Mouse (Mus musculus) ovary, postnatal 36 days (tissue): ENCODE measurements around the gene Rerg.

Experiments
- DNase-seq: peaks from one replicate; pipeline ENCODE4 v3.0.0; 2022; ENCODE audit warnings: low spot score, mixed read lengths

Rerg gene

DNA sequence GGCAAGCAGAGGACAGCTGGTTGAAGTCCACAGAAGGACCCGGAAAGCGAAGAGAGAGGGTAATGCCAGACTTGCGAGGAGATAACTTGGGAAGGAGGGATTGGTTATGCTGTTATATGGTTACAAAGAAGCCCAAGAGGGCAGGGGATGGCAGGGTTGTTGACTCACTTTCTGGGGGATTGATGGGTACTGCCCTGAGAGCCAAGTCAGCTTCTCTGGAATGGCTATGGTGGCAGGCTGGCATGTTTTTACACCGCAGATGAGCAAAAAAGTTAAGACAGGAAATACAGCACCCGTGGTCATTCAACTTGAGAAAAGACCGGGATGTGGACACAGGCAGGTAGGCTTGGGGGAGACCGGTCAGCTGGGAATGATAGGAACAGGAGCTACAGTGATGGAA is 7.8 kb downstream of the Rerg start:
- DNase-seq = no peak

DNA sequence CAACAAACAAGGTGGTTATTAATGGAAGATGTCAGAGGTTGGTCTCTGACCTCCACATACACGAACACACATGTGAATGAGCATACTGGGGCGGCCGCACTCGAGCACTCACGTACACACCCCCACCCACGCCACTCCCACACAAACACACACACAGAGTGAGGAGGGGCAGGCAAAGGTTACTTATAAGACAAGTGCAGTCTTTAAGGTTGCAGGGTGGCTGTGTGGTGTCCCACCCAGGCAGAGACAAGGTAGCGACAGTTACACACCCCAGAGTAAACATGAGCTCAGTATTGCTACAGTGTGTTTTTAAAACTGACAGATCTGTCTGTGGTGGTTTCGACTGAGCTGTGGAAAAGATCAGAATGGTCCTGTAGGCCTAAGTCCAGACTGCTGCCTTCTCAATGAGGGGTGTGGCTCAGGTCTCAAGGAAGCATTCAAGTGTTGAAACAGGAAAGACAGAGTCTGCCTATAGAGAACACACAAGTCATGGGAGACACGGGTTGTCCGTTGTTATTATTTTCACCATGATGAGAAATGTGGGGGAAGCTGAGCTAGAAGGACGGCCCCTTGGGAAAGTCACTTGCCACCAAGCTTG is 8.7 kb downstream of the Rerg start:
- no peak for DNase-seq

DNA sequence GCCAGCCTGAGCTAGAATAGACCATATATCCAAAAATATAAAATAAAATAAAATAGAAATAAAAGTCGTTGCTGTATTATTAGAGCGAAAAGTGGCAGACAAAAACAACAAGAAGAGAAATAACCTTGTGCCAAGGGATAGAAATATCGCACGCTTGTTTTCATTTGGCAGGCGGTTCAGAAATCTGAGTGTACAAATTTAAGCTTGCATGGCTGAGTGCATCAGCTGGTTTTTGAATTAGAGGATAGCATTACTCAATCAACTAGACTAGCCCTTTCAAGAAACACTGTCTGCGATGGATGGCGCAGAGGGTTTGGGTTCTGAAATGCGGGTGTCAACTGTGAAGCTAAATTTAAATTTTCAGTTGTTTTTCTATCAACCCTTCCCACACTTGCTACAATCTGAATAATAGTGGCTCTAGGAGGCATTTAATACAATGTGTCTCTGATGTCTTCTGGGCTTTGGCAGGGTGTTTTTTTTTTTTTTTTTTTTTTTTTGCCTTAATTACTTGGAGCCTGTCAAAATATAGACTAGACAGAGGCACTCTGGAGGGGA is 10.8 kb downstream of the Rerg start:
- no peak for DNase-seq

DNA sequence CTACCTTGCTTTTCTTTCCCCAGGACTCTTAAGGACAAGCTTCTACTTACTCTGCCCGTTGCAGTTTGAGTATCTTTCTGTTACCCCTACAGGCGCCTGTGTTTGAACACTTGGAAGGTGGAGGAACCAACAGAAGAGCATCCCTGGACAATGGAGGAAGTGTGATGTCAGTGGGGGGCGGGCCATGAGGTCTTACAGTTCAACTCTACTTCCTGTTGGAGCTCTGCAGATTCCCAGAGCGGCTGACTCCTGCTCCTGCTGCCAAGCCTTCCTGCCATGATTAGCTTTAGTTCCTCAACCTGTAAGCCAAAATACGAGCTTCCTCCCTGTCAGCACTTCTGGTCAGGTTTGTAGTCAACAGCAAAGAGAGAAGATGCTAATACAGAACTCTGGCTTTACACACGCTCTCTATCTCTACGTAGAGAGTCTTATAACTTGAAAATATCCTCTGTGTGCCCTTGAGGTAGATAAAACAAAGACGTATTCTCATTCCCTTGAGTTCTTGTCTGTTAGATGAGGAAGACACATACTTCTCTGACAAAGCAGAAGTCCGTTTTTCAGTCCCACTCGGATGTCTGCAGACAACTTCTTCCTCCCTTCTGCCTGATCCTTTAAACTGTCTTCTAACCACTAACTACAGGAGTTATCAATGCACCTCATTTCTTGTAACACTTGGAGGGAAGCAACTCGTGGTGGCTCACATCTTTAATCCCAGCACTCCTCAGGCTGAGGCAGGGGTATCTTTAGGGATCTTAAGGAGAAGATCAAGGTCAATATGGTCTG is 13.7 kb downstream of the Rerg start:
- no peak for DNase-seq

DNA sequence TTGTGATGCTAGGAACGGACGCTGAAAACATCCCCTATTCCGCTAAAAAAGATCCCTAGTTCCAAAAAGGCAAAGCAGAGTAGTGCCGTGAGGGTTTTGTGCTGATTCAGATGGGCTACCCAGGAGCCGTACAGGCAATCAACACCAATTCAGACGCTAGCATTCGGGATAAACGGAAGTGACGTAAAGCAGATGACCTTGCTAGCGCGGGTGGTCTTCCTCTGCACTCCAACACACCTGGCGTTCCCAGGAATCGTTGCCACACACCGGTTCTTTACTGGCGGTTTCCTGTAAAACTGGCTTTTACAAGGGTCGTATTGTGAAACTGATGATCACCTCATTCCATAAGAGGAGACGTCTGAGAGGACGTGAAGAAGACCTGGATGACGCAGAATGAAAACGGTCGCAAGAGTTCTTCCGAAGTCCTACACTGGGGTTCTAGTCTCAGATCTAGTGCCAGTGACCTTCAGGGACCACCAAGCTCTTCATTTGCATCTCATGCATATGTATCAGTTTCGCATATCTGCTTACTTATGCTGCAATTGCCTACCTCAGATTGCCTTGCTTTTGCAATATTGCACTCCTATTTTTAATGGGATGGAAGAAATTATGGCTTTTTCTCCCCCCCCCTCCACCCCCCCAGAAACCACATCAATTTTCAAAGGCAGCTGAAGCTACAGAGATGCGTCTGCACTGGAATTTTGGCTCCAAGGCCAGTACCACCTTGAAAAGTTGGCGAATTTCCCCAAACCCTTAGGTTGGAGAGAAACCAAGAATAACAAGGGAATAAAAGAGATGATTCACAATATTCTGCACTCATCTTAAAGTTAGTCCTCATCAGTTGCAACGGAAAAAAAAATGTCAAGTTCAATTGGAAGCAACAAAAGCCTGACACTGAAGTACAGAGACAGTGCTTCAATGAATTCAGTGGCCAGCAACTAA is 14.8 kb downstream of the Rerg start:
- no peak for DNase-seq

DNA sequence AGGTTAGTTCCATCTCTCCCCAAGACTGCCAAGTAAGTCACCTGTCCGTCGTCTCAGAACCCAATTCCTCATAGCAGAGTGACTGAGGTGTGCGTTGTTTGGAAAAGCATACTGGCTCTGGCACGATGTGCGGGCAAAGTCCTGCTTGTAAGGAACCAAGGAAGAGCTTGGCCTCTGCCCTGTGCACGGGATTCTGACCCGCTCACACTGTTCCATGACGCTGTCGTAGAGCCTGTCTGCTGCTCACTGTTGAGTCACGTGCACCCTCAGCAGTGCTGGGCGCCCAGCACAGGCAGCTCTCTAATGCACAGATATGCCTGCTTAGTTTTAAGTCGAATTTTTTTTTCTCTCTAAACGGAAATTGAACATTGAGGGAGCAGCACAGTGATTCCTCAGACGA is 17.3 kb downstream of the Rerg start:
- no peak for DNase-seq

DNA sequence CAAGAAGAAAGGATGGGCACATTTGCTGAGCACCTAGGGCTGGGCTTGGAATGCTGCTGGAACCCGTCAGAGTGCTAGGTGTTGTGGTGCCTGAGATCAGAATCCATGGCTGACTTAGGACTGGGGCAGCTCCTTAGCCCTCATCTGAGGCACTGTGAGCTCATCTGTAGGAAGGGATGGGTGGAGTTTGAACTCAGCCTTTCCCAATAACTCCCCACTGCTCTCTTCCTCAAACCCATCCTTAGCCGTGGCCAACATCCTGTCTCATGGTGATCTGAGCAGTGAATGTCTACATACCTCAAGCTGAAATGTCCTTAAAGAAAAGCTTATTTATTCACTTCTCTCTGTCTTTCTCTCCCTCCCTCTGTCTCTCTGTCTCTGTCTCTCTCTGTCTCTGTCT is 19.3 kb downstream of the Rerg start:
- no peak for DNase-seq

DNA sequence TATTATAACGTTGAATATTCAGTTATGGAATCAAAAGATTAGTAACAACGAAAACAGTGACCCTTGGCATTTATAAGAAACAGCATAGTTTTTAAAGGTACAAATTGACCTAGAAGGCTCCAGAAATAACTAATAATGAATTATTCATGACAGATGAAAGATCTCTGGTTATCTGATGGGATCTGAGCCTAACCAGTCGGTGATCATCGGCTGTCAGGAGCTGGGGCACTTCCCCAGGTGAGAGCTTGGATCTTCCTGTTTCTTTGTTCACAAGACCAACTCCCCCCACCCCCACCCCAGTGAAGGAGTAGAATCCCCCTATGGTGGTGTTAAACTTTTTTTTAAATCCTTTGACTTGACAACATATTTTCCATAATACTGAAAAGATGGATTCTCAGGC is 20.5 kb downstream of the Rerg start:
- DNase-seq = no peak

DNA sequence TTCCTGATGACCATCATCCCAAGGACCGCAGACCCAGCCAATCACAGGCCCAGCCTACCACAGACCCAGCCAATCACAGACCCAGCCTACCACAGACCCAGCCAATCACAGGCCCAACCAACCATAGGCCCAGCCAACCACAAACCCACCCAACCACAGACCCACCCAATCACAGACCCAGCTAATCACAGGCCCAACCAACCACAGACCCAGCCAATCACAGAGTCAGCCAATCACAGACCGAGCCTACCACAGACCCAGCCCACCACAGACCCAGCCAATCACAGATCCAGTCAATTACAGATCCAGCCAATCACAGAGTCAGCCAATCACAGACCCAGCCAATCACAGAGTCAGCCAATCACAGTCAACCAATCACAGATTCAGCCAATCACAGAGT is 23.4 kb downstream of the Rerg start:
- no peak for DNase-seq

DNA sequence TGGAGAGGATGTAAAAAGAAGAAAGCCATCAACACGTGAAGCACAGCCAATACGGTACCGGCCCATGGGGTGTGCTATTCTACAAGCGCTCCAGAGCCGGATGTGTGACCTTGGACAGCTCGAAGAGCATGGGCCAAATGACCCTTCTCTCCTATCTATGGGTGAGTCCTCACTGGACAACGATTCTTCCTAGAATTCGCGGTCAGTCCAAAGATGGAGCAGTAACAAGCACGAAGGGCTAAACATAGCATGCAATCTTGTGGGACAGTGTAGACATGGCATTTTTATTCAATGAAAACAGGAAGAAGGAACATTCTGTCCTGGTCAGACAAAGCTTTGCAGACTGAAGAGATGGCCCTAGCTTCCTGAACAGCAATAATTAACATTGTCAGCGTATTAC is 24.7 kb downstream of the Rerg start:
- no peak for DNase-seq

DNA sequence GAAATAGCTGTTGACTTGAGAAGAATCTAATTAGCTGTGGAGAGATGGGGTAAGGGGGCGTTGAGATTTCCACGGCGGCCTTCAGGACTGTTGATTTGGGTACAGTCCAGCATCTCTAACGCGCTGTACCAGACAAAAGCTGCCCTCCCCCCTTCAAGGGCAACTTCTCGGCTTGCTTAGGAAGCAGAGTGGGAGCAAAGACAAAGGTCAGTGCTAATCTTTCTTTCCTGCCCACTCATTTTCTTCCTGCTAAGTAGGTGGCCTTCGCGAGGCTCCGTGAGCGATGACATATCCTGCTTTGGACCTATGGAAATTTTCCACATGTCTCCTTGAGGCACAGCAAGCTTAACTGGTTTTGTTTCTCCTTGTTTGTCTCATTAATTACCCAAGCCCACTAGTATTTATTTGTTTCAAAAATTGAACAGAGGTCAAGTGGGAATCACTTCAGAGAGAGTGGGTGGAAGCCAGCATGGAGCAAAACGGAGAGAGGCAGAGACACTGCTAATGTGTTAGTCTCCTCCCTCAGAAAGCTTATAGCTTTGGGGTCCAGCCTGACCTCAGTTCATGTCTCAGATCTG is 25.2 kb downstream of the Rerg start:
- peak; percentile 66 for DNase-seq

DNA sequence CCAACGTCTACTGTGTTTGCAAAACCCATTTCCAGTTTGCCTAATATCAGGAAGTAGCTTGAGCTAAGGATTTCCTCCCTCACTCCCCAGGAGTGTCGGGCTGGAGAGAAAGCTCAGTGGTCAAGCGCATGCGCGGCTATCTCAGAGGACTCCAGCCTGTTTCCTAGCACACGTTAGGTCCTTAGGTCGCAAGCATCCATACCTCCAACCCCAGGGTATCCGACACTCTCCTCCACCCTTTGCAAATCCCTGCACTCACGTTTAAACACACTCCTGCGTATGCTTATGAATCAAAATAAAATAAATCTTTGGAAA is 25.8 kb downstream of the Rerg start:
- no peak for DNase-seq

DNA sequence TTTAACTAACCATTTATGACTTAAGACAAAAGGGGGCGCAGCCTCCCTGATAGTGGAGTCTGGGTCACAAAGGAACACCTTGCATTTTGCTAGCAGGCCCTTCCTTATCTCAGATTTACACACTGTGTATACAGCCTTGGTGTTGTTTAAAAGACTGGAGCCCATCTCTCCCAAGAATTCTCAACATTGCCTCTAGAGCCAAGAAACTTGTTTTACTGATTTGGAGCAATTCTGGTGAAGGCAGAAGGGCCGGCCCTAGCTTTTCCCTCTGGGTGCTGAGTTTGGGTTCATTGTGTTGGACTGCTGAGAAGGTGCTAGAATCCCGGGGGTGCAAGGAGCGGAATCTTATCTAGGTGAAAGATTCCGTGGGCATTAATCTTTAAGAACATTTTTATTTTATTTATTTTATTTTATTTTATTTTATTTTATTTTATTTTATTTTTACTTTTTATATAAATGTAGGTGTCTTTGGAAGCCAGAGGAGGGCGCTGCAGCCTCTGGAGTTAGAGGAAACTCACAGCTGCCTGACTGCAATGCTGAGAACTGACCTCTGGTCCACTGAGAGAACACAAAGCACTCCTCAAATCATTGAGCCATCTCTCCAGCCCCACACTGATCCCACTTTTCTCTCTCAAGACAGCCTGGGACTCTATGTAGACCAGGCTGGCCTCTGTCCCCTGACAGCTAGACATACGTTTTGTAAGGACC is 26.3 kb downstream of the Rerg start:
- peak; percentile 31 for DNase-seq

DNA sequence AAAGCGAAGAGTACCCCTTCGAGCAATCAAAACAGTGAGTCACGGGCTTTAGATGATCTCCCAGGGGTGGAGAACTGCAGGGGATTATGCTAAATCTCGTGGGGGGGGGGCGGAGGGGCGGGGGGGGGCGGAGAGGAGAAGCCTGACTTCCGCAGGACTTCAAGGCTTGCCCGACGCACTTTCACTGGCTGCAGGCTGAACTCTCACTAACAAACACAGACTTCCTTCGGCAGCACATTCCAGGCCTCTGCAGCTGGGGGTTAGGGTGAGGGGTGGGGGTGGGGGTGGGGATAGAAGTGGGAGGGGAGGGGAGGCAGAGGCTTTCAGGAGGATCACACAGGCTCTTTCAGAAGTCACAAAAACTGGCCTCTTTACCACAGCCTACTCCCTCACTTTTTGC is 27.5 kb downstream of the Rerg start:
- no peak for DNase-seq

DNA sequence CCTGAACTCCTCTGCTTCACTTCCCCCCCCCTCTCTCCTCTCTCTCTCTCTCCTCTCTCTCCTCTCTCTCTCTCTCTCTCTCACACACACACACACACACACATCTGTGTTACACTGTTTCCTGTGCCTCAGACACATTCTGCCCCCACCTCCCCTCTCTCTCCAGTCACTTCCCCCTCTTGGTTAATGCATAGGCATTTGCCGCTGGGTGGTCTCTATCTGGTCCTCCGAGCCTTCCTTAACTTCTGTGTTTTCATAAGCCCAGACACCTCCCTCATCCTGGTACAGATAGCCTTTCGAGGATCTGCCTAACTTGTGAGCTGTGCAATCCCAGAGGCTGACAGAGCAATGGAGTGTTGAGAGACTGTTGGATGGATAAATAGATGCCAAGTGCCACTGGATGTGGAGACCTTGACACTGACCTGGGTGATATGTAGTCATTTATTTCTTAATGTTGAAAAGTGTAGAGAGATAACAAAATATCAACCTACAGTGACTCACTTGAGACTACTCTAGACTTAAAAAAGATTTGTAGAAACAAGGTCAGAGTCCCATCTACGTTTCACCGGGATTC is 29.0 kb downstream of the Rerg start:
- no peak for DNase-seq

DNA sequence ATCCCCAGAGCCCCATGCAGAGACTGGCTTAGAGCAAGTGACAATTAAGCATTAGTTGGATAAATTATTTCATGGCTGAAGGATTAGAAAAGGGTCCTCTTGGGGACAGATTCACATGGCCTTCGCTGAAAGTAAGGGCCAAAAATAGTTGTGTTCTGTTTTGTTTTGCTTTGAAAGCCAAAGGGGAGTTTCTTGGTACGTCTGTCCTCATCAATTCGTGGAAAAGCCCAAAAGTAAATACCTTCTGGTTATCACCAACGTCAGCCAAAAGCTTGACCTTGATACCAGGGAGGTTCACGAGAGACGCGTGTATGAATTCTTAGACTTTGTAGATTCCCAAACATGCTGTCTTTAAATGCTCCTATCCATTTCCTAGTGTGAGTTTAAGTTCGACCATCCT is 31.5 kb downstream of the Rerg start:
- no peak for DNase-seq

DNA sequence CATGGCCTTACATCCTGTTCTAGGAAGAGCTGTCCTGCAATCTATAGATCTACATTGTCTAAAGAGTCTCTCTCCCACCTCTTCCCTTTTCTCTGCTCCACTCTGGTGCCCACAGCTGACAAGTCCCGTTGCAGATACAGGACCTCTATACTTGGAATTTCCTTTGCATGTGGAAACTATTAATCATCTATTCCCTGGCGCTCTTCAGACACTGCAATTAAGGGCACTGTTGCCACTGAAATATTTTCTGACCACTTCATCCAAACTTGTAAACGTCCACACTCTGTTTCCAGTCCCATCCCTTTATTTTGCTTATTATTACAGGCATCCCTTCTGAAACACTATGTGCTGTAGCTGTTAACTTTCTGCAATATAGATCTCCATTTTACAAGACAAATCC is 31.9 kb downstream of the Rerg start:
- DNase-seq = no peak

DNA sequence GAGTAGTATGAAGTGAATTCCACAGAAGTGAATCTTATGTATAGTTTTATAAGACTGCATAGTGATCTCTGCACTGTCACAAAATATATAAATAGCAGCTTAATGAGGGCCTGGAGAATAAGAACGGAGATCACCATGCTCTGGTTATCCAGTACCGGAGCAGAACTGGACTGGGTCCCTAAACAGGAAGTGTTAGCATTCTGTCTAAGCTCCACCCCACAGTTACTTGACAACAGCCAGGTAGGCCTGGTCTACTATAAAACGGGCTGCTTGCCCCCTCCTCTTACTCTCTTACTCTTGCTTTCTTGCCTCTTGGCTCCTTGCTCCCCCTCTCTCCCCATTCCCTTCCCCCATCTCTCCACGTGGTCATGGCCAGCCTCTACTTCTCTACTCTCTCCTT is 33.9 kb downstream of the Rerg start:
- DNase-seq = no peak

DNA sequence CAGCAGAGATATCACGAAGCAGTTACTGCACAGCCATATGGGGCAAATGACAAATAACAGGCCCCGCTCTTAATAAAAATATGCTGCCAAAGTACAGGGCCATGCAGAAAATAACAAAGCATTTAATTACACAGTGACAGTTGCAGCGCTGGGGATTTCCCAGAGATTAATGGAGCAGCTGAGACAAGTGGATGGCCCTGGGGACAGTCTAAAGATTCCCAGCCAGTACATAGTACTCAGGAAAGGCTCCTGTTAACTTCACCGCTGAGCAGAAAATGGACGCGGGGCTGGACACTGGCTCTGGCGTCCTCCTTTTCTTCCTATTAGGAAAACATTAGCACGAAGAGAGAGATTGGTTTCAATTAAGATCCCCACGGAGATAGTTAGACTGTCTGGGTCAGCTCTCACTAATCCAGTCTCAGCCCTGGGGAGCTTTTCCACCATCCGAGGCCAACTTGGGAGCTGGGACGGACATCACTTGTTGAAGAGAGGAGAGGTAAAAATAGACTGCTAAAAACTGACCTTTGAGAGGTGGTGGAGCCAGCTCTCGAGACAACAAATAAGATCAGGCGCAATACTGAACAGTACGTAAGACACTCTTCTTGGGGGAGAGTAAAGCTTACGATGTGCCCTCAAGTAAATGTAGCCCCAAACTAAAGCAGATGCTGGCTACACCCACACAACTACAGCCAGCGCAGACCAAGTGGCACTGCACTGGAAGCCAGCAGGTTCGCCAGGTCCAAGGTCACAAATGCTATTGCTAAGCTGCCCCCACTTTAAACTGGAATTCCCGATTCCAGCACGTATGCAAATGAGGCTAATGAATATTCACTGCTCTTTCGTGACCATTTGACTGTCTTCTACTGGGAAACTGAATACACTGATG is 34.5 kb downstream of the Rerg start:
- no peak for DNase-seq

DNA sequence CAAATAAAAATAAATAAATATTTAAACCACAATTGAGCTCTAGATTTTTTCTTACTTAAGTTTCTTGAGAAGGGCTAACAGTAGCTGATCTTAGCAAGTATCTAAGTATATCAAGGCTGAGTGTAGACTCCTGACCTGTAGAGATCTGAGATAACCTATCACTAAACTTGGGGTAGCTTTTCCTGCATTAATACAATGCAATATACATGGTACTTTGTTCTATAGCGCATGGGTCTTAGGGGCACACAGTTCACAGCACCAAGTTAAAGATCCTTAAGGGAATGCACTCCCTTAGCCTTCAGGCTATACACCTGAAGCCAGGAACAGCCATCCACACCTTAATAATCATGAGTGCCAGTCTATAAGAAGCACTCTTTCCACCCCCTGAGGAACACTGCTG is 38.5 kb downstream of the Rerg start:
- no peak for DNase-seq
